Mouse (Mus musculus): ENCODE measurements around the gene Olfr643.
"Not testable (repeated sequence)": the region's sequence is repeated elsewhere in the genome, so short reads cannot be mapped to it uniquely, and the experiment has no call there.

The Olfr643 gene

DNA sequence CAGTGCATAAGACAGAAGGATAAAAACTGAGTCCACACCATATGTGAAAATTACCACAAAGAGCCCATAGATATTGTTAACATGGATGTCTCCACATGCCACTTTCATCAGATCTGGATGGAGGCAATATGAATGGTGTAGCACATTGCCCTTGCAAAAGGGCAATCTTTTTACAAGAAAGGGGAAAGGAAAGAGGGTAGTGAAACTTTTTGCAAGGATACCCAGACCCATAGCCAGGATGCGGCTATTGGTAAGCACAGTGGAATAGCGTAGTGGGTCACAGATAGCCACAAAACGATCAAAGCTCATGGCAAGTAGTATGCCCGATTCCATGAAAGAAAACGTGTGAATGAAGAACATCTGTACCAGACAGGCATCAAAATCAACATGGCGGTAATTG lies 115.6 kb downstream of the Olfr643 start:
- in situ Hi-C loops (cut with MboI, MseI): no loop called here

DNA sequence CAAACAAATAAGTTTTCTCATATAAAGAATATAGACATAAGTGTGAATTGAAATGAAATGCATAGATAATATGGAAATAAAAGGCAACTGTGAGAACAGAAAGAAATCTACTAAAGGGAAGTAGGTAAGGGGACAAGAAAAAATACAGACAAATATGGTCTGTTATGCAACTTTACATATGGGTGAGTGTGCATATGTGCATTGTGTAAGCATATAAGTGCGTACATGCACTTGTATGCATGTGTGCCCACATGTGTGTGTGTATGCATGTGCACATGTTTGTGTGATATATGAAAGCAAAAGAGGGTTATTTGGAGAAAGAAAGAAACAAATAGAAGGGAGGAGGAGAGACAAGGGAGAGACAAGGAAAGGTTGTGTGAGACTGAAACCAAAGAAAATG lies 118.3 kb downstream of the Olfr643 start:
- in situ Hi-C loops (cut with MboI, MseI): no loop called here

DNA sequence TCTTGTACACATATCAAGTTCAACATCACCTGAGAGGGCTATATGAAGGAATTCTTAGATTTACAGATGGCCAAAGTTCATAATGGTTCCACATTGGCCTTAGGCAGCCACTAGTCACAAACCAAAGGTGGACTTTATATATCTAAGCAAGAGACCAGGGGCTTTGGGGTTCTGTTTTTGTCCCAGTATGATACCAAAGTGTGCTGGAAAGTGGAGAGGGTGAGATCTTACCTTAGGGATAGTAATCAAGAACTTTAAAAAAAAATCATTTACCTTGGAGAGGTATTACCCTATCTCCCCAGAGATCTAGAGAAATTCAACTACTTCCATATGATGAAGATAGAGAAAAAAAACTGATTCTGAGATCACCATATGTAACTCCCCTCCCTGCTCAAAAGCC lies 120.0 kb downstream of the Olfr643 start, which contains the start of gene Olfr639:
Olfr639 (minus strand) TSS at position 101 of the 400 bp plus-strand sequence.
- in situ Hi-C loops (cut with MboI, MseI): no loop called here

DNA sequence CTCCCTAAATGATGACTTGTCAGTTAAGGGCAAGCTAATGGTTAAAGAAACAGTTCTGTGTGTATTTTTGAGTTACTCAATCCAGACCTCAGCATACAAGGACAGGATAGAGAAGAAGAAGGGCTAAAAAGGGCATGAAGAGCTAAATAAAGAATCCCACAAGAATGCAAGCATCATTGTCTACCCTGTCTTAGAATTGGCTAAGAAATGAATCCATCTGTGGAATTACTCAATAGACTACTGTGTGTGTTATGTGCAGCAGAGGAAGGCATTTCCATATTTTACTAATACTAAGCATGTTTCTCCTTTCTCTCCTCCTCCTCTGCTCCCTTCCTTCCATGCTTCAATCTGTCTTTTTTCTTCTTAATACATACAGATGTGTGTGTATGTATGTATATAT lies 138.1 kb downstream of the Olfr643 start:
- in situ Hi-C loops (cut with MboI, MseI): no loop called here

DNA sequence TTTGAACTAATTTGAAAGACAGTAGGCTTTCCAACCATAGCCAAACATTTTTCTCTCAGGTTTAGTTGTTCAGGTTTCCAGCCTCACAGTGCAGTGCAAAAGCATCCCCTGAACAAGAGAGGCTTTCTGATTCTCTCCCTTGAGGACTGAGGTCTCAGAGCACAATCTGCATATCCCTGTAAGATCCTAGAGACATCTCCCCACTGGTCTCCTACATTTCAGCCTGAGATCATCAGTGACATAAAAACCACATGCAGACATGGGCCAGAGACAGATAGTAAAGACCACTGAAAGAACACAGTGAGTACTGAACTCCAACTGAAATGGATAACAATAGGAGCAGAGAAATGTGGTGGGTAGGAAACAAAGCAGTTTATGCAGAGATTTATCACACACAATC lies 138.8 kb downstream of the Olfr643 start, which contains the start of gene Olfr638:
Olfr638 (plus strand) TSS at position 301 of the 400 bp plus-strand sequence.
- in situ Hi-C loops (cut with MboI, MseI): no loop called here

DNA sequence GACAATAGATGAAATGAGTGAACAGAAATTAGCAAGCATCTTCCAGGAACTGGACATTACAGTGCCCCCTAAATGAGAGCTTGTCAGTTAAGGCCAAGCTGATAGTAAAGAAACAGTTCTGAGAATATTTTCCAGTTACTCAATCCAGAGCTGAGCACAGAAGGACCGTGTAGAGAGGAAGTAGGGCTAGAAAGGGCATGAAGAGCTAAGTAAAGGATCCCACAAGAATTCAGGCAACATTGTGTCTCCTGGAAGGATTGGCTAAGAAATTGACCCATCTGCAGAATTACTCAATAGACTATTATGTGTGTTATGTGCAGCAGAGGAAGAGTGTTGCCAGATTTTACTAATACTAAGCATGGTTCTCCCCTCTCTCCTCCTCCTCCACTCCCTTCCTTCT lies 165.4 kb downstream of the Olfr643 start:
- in situ Hi-C loops (cut with MboI, MseI): no loop called here

DNA sequence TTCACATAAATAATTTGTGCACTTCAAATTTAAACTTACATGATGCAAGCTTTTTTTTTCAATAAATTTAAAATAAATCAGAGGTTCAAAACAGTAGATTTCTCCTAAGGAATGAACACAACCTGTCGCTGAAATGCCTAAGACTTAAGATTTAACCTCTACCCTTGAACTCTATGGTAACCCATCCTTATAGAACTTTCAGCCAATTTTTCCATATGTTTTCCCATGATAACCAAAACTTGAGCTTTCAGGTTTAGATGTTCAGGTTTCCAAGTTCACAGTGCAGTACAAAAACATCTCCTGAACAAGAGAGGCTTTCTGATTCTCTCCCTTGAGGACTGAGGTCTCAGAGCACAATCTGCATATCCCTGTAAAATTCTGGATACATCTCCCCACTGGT lies 166.4 kb downstream of the Olfr643 start, which contains the start of gene Olfr635:
Olfr635 (plus strand) TSS at position 301 of the 400 bp plus-strand sequence.
- in situ Hi-C loops (cut with MboI, MseI): no loop called here

DNA sequence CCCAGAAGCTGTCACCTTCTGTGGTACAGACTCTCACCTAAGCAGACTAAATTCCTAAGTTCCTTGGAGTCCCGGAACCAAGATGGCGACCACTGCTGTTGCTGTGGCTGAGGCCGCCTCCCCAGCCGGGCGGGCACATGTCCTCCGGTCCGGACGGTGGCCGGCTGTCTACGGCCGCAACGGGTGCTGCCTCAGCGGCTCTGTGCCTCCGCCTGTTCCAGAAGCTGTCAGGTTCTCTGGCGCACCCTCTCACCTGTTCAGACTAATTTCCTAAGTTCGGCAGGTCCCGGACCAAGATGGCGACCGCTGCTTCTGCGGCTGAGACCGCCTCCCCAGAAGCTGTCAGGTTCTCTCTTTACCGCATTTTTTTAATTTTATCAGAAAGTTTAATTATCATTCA lies 170.3 kb downstream of the Olfr643 start:
- in situ Hi-C loops (cut with MboI, MseI): not testable (repeated sequence)

All from T-helper 2 cell (primary cell).